Mouse (Mus musculus) urinary bladder, postnatal 10 days (tissue): ENCODE data around the gene Ate1.
"Not testable (repeated sequence)": the region's sequence is repeated elsewhere in the genome, so short reads cannot be mapped to it uniquely, and the experiment has no call there.

Experiments
- DNase-seq: peaks from one replicate; pipeline ENCODE4 v3.0.0; 2022; ENCODE audit warnings: low spot score

Gene Ate1

GRCm38 (mm10) chr7:130520049-130520425 is at the start of gene Ate1:
Ate1 (minus strand) TSS chr7:130520369.
- no peak for DNase-seq

GRCm38 (mm10) chr7:130568783-130569436 is 48.7 kb upstream of the Ate1 start:
- no peak for DNase-seq

- DNase-seq: no peak
Measured at GRCm38 (mm10) chr7:130564596-130564995, 44.4 kb upstream of the Ate1 start.

GRCm38 (mm10) chr7:130563880-130564279 is 43.7 kb upstream of the Ate1 start:
- no peak for DNase-seq

- no peak for DNase-seq
Measured at GRCm38 (mm10) chr7:130563276-130563675, 43.1 kb upstream of the Ate1 start.

- DNase-seq: no peak
Measured at GRCm38 (mm10) chr7:130560933-130561332, 40.8 kb upstream of the Ate1 start.

GRCm38 (mm10) chr7:130558592-130558991 is 38.4 kb upstream of the Ate1 start:
- no peak for DNase-seq

GRCm38 (mm10) chr7:130555597-130555996 is 35.4 kb upstream of the Ate1 start:
- DNase-seq: no peak

- DNase-seq: no peak
Measured at GRCm38 (mm10) chr7:130553321-130553720, 33.2 kb upstream of the Ate1 start.

GRCm38 (mm10) chr7:130552780-130553179 is 32.6 kb upstream of the Ate1 start:
- DNase-seq: no peak

- no peak for DNase-seq
Measured at GRCm38 (mm10) chr7:130547635-130548175, 27.5 kb upstream of the Ate1 start.

GRCm38 (mm10) chr7:130546791-130547484 is 26.8 kb upstream of the Ate1 start:
- DNase-seq: peak; percentile 63

- no peak for DNase-seq
Measured at GRCm38 (mm10) chr7:130546421-130546790, 26.2 kb upstream of the Ate1 start.

GRCm38 (mm10) chr7:130545893-130546292 is 25.7 kb upstream of the Ate1 start:
- DNase-seq: no peak

GRCm38 (mm10) chr7:130545401-130545800 is 25.2 kb upstream of the Ate1 start:
- no peak for DNase-seq

GRCm38 (mm10) chr7:130543181-130543580 is 23.0 kb upstream of the Ate1 start:
- no peak for DNase-seq

- no peak for DNase-seq
Measured at GRCm38 (mm10) chr7:130540176-130540575, 20.0 kb upstream of the Ate1 start.

- DNase-seq: no peak
Measured at GRCm38 (mm10) chr7:130537068-130537467, 16.9 kb upstream of the Ate1 start.

GRCm38 (mm10) chr7:130535174-130535573 is 15.0 kb upstream of the Ate1 start:
- DNase-seq: no peak

- DNase-seq: peak; percentile 61
Measured at GRCm38 (mm10) chr7:130533316-130534260, 13.4 kb upstream of the Ate1 start.

- DNase-seq: not testable (repeated sequence)
Measured at GRCm38 (mm10) chr7:130531138-130531537, 11.0 kb upstream of the Ate1 start.

GRCm38 (mm10) chr7:130527306-130527705 is 7.1 kb upstream of the Ate1 start:
- no peak for DNase-seq
